In genomic region chr4:140983442-140983841, GRCm38 (mm10) we compare ENCODE assay signal across 8 mouse cellular contexts. TPM values are rescaled to one million over a fixed set of nuclear protein-coding genes. Genes with fewer than 3 reads are reported as not detected.
DNase-seq lines count a peak whose midpoint lies in the region; ATAC-seq and TF ChIP-seq lines count a peak whose summit lies in the region.

No protein-coding gene starts in this region.

- 4% methylated on average over 9 of the region's 9 CpGs for WGBS in heart, embryonic 16.5 days
- 13% methylated on average over 9 of the region's 9 CpGs for WGBS in limb, embryonic 12.5 days
- WGBS in midbrain, embryonic 13.5 days = 23% methylated on average over 9 of the region's 9 CpGs

- TF ChIP-seq POLR2A in brain, embryonic 14.5 days (IDR thresholded peaks at IDR 0.05; ENCODE audit: borderline replicate concordance, extremely low read depth, insufficient read depth, insufficient read length, poor library complexity, severe bottlenecking) = no peak

- H3K4me1 ChIP-seq in heart, embryonic 16.5 days (ENCODE audit: control insufficient read depth, insufficient read depth, low read length) = peaks cover 17% of the 10 kb centered on the region; the same call in 1 of the 2 replicates
- peaks cover 26% of the 10 kb centered on the region for H3K4me1 ChIP-seq in limb, embryonic 12.5 days (replicated peaks)
- H3K4me1 ChIP-seq in midbrain, embryonic 13.5 days (replicated peaks) = peaks cover 29% of the 10 kb centered on the region

- H3K4me2 ChIP-seq in heart, embryonic 16.5 days (ENCODE audit: low read depth, low read length) = no peak overlapping the region
- H3K4me2 ChIP-seq in limb, embryonic 12.5 days = 0 out of 2 replicates have a peak overlapping the region, but pooled peaks have one; percentile 4
- no peak overlapping the region for H3K4me2 ChIP-seq in midbrain, embryonic 13.5 days (replicated peaks)

- H3K9me3 ChIP-seq in heart, embryonic 16.5 days (replicated peaks; ENCODE audit: control insufficient read depth, low read length) = peaks cover 3% of the 10 kb centered on the region; the same call in 1 of the 2 replicates
- H3K9me3 ChIP-seq in limb, embryonic 12.5 days = peaks cover 3% of the 10 kb centered on the region; the same call in 1 of the 2 replicates
- H3K9me3 ChIP-seq in midbrain, embryonic 13.5 days = no peaks in the 10 kb centered on the region

- H3K27me3 ChIP-seq in heart, embryonic 16.5 days (ENCODE audit: control insufficient read depth, insufficient read depth, low read length) = no peaks in the 10 kb centered on the region
- no peaks in the 10 kb centered on the region for H3K27me3 ChIP-seq in limb, embryonic 12.5 days
- H3K27me3 ChIP-seq in midbrain, embryonic 13.5 days = no peaks in the 10 kb centered on the region

- peak overlapping the region; percentile 1; the same call in 1 of the 2 replicates for H3K9ac ChIP-seq in heart, embryonic 16.5 days (ENCODE audit: low read length)
- no peak overlapping the region for H3K9ac ChIP-seq in limb, embryonic 12.5 days (replicated peaks)
- no peak overlapping the region for H3K9ac ChIP-seq in midbrain, embryonic 13.5 days (replicated peaks)

- peak; percentile 49 for ATAC-seq in heart, embryonic 16.5 days (replicated peaks; ENCODE audit: extremely low read depth, insufficient read depth, low FRiP score)
- ATAC-seq in limb, embryonic 12.5 days (ENCODE audit: insufficient number of reproducible peaks, insufficient read depth, low FRiP score, low TSS enrichment, low read depth) = no peak
- no peak for ATAC-seq in midbrain, embryonic 13.5 days

- H3K4me3 ChIP-seq in heart, embryonic 16.5 days (ENCODE audit: low read length) = no peak overlapping the region
- H3K4me3 ChIP-seq in limb, embryonic 12.5 days (replicated peaks) = no peak overlapping the region; the same call in 1 of the 2 replicates
- no peak overlapping the region for H3K4me3 ChIP-seq in midbrain, embryonic 13.5 days (replicated peaks)

- no peak for TF ChIP-seq CTCF in brain, embryonic 14.5 days (IDR thresholded peaks at IDR 0.05; ENCODE audit: borderline replicate concordance, extremely low read depth, insufficient read depth, insufficient read length)

- peak overlapping the region; percentile 66 for H3K27ac ChIP-seq in heart, embryonic 16.5 days (ENCODE audit: low read length)
- peak overlapping the region; percentile 18; the same call in 1 of the 2 replicates for H3K27ac ChIP-seq in limb, embryonic 12.5 days
- H3K27ac ChIP-seq in midbrain, embryonic 13.5 days = peak overlapping the region; percentile 35

- peaks cover 14% of the 10 kb centered on the region for H3K36me3 ChIP-seq in heart, embryonic 16.5 days (ENCODE audit: control insufficient read depth, insufficient read depth)
- peaks cover 25% of the 10 kb centered on the region for H3K36me3 ChIP-seq in limb, embryonic 12.5 days
- H3K36me3 ChIP-seq in midbrain, embryonic 13.5 days = peaks cover 31% of the 10 kb centered on the region

- peak; percentile 48 for DNase-seq in ovary, adult 18-20 months (ENCODE audit: low spot score)
- no peak for DNase-seq in ovary, postnatal 10 days (ENCODE audit: low spot score)
- DNase-seq in brain, embryonic 14.5 days (ENCODE audit: low read depth) = peak; percentile 44
- peak; percentile 31 for DNase-seq in testis, postnatal 14 days (ENCODE audit: low spot score)
- no peak for DNase-seq in cerebellum, postnatal 25 days

RNA-seq across cellular contexts. Expression of gene Atp13a2, which starts 3.2 kb away (rescaled TPM):
- 260 and 278 TPM in 2 replicates for polyA plus RNA-seq in brain, embryonic 14.5 days (2012; rRNA removed)
- 28.9 and 30.7 TPM in 2 replicates for polyA plus RNA-seq in heart, embryonic 16.5 days (2015; fragmentation: Nextera tagmentation; extraction: Ambion mirVana)
- 44.1 and 46.0 TPM in 2 replicates for polyA plus RNA-seq in limb, embryonic 12.5 days (2016; fragmentation: Nextera tagmentation; extraction: Ambion mirVana)
- polyA plus RNA-seq in midbrain, embryonic 13.5 days (2015; fragmentation: Nextera tagmentation; extraction: Ambion mirVana) = 118 and 127 TPM in 2 replicates

RNA-seq across cellular contexts. Expression of gene Sdhb, which starts 22.4 kb away (rescaled TPM):
- 213 and 233 TPM in 2 replicates for polyA plus RNA-seq in brain, embryonic 14.5 days (2012; rRNA removed)
- 1,158 and 1,167 TPM in 2 replicates for polyA plus RNA-seq in heart, embryonic 16.5 days (2015; fragmentation: Nextera tagmentation; extraction: Ambion mirVana)
- 381 and 392 TPM in 2 replicates for polyA plus RNA-seq in limb, embryonic 12.5 days (2016; fragmentation: Nextera tagmentation; extraction: Ambion mirVana)
- polyA plus RNA-seq in midbrain, embryonic 13.5 days (2015; fragmentation: Nextera tagmentation; extraction: Ambion mirVana) = 457 and 464 TPM in 2 replicates

RNA-seq across cellular contexts. Expression of gene Mfap2, which starts 26.8 kb away (rescaled TPM):
- 186 and 220 TPM in 2 replicates for polyA plus RNA-seq in brain, embryonic 14.5 days (2012; rRNA removed)
- polyA plus RNA-seq in heart, embryonic 16.5 days (2015; fragmentation: Nextera tagmentation; extraction: Ambion mirVana) = 197 and 233 TPM in 2 replicates
- polyA plus RNA-seq in limb, embryonic 12.5 days (2016; fragmentation: Nextera tagmentation; extraction: Ambion mirVana) = 512 and 562 TPM in 2 replicates
- polyA plus RNA-seq in midbrain, embryonic 13.5 days (2015; fragmentation: Nextera tagmentation; extraction: Ambion mirVana) = 181 and 207 TPM in 2 replicates

Comparison
In these comparisons a context has a peak if more than half of its experiments do, and no peak if none do; other contexts are left out.
1. DNase-seq: peak in ovary, adult 18-20 months (single experiment), brain, embryonic 14.5 days (single experiment) and testis, postnatal 14 days (single experiment); none in ovary, postnatal 10 days (single experiment) and cerebellum, postnatal 25 days (0 of 2).
2. Peak in every context shown above with its lines, with median percentiles within 50 percentile points of each other: H3K27ac ChIP-seq.